Mouse (Mus musculus): ENCODE measurements around the gene Id1.
A peak's percentile ranks its signal among the peaks of the same experiment; 100 is the strongest.

Gene Id1

DNA sequence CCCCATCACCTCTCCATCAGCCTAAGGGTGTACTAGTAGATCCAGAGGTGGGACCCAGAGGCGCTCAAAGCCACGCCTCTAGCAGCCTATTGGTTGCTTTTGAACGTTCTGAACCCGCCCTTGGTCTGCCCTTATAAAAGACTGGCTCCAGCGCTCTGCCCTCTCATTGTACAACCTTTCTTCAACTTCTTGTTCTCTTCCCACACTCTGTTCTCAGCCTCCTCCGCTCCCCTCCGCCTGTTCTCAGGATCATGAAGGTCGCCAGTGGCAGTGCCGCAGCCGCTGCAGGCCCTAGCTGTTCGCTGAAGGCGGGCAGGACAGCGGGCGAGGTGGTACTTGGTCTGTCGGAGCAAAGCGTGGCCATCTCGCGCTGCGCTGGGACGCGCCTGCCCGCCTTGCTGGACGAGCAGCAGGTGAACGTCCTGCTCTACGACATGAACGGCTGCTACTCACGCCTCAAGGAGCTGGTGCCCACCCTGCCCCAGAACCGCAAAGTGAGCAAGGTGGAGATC, at the start of gene Id1:
TSS of gene Id1 (plus strand) at position 162 of the 512 bp plus-strand sequence.
- ATAC-seq (ENCODE audit: insufficient number of reproducible peaks, low FRiP score, low TSS enrichment): no peak

DNA sequence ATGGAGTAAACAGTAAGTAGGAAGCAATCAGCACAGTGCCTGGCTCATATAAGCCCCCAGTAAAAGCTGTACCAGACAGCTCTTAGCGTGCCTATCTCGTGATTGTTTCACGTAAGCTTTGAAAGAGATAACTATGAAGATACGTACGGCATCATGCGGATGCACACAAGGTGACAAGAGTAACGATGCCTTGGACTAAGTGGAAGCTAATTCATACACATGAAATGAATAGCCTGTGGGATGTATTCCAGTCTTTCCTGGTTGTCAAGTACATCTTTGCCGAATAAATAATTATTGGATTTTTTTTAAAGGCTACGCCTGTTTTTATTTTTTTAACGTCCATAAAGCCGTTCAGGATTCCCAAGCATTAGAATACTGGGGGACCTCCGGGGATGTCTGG, 49.7 kb upstream of the Id1 start:
- no peak for ATAC-seq (ENCODE audit: insufficient number of reproducible peaks, low FRiP score, low TSS enrichment)

DNA sequence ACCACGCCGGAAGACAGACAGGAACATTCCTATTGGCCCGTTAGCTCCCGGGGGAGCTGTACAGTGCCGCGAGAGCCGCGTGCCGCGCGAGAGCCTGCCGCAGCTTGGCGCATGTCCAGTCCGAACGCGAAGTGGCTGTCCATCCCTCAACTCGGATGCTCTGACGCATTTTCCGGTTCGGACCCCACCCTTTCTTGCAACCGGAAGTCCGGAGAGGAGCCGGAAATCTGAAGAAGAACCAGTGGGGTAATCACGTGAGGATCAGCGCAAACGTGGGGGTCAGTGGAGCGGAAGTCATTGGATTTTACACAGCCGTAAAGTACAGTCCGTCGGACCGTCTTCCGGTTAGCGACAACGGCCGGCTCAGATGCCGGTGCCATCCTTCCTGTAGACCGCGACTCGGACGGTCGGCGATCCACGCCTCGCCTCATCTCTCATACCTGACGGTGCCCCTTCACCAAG, 49.2 kb upstream of the Id1 start, which contains the start of gene Mcts2:
TSS of gene Mcts2 (plus strand) at position 230 of the 462 bp plus-strand sequence.
- ATAC-seq (ENCODE audit: insufficient number of reproducible peaks, low FRiP score, low TSS enrichment): peak; percentile 92

DNA sequence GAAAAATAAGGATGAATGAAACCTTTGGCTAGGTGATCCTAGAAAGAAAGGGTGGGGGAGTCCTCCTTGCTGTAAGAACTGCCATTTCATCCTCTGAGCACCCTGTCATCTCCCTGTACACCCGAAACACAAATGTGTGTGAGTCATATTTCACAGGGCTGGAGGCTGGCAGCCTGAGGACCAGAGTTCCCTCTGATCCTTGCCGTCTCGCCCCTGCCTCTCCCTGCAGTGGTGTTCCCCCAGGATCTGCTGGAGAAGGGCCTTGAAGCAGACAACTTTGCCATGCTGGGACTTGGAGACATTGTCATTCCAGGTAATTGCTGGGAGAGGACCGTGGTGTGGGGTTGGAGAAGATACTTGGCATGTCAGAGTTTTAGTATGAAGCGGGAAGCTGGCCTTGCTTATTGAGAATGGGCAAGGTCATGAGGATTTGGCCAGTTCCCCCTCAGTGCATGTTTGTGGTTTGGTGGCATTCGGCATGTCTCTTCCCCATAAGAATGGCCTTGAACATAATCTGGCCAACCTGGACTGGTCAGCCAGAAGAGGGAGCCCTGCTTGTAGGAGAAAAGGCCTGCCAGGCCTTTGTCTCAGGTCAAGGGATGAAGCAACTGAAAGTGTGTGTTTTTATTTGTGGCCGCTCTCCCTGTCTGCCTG, 44.4 kb upstream of the Id1 start:
- no peak for ATAC-seq (ENCODE audit: insufficient number of reproducible peaks, low FRiP score, low TSS enrichment)

DNA sequence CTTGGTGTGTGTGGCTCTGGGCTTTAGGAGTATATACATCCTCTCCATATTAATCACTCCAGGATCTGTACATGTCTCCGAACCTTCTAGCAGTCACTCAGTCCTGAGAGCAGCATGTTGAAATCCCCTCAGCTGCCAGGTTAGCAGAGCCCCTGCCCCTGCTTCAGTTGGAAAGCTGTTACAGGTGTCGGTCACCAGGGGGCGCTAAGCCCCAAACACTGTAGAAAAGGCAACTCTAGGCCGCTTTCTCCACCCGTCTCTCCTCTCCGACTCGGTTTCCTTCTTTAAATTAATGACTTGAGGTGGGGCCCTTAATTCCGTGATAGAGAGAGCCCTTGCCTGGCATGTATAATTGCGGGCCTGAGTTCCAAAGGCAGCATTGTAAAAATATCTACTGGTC, 42.8 kb upstream of the Id1 start:
- no peak for ATAC-seq (ENCODE audit: insufficient number of reproducible peaks, low FRiP score, low TSS enrichment)

DNA sequence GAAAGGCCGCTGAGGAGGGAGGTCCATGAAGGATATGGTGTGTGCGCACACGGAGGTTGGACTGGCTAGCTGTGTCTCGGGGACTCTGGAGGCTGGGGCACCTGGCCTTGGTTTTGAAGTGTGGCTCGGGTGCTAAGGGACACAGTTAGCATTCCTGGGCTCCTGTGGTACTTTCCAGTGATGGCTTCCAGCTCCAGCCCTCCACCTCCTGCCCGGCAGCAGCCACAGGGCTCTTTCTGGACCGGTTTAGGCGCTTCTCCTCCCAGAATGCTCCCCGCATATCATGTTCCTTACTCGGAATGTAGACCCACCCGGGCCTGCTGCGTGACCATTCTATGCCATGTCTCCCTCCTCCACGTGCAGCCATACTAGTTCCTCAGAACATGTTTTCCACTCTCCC, 42.3 kb upstream of the Id1 start:
- no peak for ATAC-seq (ENCODE audit: insufficient number of reproducible peaks, low FRiP score, low TSS enrichment)

DNA sequence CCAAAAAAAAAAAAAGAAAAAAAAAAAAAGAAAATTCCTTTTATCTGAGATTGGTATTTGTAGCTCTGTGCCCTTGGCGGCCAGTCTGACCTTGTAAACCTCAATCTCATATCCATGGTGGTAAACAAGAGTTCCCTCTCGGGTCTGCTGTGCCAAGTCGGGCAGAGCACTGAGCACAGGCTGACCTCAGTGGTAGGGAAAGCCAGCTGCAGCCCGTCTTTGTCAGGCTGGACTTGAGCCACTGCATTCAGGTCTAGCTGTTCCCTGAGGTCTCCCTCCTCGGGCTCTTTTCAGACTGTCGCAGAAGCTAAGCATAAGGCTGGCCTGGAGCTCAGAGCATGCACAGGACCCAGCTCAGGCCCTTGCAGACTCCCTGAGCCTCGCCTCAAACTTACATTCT, 41.3 kb upstream of the Id1 start:
- no peak for ATAC-seq (ENCODE audit: insufficient number of reproducible peaks, low FRiP score, low TSS enrichment)

DNA sequence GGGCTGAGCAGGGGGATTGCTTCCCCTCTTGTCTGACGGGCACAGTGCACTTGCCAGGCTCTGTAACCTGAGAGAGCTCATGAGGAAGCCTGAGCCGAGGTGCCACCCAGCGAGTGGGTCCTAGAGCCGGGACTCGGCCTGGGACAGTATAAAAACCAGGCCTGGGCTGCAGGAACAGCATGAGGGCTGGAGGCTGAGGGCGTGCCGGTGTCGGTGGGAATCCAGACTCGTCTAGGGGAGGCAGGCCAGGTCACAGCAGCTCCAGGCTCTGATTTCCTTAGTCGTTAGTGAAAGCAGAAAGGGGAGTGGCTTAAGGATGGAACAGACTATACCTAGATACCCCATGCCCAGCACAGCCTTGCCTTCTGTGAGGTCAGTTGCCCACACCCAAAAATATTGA, 40.0 kb upstream of the Id1 start:
- ATAC-seq (ENCODE audit: insufficient number of reproducible peaks, low FRiP score, low TSS enrichment): no peak

DNA sequence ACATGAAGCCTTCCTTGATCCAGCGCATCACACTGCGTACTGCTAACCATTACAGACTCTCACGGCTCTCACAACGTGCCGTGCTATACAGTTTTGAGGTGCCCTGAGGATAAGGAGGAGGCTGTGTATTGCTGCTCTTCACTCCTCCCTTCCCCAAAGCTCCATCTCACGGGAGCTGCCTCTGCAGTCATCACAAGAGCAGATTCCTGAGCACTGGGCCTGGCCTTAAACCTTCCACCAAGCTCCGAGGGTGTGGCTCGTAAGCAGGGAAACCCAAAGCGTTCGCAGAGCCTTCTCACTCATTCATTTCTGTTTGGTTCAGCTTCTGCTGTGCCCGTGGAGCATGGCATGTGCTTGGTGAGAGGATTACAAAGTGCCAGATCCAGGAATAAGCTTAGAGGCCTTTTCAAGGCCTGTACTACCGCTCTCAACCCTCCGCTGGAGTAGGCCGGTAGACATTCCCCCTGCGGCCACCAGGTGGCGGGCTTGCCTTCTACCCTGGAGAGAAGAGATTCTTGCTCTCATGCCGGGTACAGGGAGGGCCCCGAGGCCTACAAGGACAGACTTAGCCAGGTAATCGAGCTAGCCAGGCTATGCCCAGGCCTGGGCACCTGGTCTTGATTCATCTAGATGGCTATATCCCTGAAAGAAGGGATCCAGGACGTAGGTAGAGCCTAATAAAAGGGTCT, 39.4 kb upstream of the Id1 start:
- peak; percentile 60; the same call in 1 of the 2 replicates for ATAC-seq (ENCODE audit: insufficient number of reproducible peaks, low FRiP score, low TSS enrichment)

DNA sequence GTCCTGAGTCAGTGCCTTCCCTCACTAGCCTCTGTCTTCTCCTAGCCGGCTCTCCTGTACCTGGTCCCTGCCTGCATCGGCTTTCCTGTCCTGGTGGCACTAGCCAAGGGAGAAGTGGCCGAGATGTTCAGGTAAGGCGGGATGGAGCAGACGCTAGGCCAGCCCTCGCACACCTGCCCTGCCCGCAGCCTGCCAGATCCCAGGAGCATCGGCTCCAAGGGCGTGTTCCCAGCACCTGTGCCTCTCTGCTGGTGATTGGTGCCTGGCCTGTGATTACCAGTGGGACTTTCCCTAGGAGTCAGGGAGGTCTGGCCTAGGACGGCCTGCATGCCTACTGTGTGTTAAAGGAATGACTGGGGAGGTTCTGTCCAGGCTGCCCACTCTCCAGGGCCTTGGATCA, 35.9 kb upstream of the Id1 start:
- ATAC-seq (ENCODE audit: insufficient number of reproducible peaks, low FRiP score, low TSS enrichment): no peak

DNA sequence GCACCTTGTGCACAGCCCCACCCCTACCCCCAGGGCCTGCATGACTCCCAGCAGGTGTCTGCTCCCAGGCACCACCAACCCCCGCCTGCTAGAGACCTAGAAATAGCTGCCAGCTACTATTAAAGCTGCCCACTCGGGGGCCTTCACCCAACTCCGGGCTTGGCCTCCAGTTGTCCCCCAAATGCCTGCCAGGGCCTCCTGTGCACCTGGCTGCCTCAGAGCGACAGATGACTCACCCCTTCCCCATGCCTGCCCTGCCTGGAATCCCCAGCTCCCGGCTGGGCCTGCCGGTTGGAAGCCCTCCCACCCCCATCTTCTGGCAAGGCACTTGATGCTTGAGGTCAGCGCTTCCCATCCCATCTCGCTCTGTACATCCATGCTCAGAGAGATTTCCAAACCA, 35.3 kb upstream of the Id1 start:
- no peak for ATAC-seq (ENCODE audit: insufficient number of reproducible peaks, low FRiP score, low TSS enrichment)

DNA sequence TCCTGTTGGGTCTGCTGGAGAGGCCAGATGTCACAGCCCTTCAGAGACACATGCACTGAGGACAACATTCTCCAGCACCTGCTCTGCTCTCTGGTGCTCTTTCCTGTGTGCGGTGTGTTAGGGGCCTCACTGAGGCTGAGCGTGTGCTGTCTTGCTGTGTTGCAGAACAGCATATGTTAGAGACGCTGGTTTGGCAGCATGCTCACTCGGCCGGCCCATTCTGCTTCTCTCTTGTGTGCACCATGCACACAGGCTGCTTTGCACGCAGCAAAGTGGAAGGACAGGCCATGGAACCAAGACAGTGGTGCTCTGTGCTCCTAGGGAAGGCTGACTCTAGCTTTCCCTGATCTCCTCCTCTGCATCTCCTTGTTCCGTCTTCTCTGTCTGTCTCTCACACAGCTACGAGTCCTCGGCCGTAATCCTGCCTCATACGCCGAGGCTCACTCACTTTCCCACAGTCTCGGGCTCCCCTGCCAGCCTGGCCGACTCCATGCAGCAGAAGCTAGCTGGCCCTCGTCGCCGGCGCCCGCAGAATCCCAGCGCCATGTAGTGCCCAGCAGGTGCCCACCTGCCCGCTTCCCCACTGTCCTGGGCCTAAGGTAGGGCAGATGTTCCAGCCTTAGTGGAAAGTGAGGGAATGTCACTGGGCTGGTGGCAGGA, 32.3 kb upstream of the Id1 start:
- 0 out of 2 replicates have a peak, but pooled peaks have one; percentile 2 for ATAC-seq (ENCODE audit: insufficient number of reproducible peaks, low FRiP score, low TSS enrichment)

DNA sequence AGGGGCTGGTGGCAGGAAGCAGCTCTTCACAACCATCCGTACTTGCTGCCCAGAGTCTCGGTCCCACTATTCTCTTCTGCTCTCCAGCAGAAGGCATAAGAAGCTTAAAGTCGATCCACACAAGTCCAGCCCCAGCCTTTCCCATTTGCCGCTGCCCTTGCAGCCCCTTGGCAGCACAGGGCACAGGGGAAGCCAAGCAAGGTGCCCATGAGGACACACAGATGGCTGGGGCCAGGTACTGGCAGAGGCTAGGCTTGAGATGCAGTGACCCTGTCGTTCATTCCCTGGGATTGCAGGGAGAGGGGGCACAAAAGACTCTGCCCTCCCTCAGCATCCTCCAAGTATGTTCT, 31.8 kb upstream of the Id1 start:
- peak; percentile 47; the same call in 1 of the 2 replicates for ATAC-seq (ENCODE audit: insufficient number of reproducible peaks, low FRiP score, low TSS enrichment)

DNA sequence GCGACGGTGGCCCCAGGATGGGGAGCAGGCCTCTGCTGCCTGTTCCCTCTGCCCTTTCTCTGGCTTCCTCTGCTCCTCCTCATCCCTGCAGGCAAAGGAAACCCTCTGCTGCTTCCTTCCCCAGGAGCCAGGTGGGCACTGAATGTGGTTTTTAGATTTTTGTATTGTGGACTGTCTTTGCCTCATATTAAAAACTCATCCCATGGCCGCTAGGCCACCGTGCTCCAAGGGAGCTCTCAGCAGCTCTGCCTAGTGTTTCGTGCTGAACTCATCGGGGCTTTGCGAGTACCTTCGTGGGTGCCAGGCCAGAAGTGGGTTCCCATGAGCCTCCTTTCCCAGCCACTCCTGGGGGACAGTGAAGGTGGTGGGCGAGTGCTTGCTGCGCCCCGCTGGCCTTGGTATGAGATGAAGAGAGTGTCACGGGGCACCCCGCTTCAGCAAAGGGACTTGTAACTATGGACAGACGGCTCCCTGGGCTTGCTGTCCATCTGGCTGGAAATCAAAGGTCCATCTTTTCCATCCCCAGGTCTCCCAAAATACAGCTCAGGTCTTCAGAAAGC, 31.2 kb upstream of the Id1 start:
- ATAC-seq (ENCODE audit: insufficient number of reproducible peaks, low FRiP score, low TSS enrichment): no peak

DNA sequence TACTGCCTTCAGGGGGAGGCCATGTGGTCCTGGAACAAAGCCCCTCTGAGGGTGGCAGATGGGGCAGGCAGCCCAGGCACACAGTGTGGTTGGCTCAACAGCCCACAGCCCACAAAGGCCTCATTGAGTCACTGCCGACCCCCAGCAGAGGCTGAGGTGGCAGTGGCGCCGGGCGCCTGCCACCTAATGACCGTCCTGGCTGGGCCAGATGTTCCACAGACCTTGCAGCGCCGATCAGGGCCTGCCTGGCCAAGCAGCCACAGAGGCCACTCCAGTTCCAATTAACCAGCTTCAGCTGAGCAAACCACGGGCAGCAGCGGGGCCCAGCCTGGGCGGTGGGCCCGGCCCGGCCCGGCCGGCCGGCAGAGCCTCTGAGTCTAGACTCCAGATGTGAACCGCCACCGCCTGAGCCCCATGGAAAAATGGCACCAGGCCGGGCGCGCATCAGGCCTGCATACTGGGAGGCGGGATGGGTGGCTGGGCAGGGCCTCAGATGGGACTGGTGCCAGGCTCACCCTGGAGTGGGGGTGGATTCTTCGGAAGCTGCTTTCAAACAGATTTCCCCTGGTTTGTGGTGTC, 30.0 kb upstream of the Id1 start:
- no peak for ATAC-seq (ENCODE audit: insufficient number of reproducible peaks, low FRiP score, low TSS enrichment)

DNA sequence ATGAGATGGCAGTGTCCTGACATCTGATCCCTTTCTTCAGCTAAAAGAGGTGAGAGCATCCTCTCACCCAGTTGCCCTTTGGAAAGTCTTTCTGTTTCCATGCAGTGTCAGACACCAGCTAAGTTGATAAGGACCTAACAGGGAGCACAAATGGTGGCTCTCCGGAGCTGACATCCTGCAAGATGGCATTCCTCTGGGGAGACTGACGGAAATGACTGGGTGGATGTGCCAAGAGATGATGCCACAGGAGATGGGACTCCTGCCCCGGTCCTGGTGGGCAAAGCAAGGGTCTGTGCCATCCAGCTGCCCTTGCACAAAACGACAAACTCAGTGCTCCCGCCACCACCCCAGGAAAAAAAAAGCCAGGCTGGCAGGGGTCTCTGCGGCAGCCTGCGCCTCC, 28.9 kb upstream of the Id1 start:
- no peak for ATAC-seq (ENCODE audit: insufficient number of reproducible peaks, low FRiP score, low TSS enrichment)

DNA sequence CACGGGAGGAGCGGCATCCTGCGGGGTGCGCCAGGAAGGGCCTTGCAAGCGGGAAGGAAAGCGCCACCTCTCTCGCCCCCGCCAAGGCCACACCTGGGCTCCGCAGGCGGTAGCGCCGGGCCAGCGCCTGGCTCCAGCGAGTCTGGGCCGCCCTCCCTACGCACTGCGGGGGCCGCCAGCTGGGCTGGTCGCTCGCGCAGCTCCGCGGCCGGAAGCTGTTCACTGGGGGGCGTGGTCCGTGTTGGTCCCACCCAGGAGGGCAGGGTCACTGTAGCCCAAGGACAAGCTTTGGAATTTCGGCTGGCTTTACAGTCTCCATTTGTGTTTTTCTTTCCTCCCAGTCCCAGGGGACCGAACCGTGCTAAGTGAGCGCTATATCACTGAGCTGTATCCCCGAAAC, 28.4 kb upstream of the Id1 start:
- peak; percentile 54; the same call in 1 of the 2 replicates for ATAC-seq (ENCODE audit: insufficient number of reproducible peaks, low FRiP score, low TSS enrichment)

DNA sequence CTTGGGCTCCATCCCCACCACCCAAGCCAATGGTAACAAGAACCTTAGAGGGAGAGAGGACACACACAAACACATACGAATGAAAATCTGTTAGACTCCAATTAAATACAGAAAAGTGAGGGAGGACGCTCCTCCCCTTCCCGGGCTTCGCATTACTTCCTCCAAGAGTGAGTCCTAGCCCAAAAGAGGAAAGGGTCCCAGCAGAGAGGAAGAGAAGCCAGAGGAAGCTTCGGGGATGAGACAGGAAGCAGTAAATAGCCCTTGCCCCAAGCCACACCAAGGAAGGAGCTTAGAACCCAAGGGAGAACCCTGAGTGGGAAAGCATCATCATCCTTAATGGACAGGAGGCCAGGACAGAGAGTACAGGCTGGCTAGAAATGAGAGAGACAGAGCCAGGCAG, 27.0 kb upstream of the Id1 start:
- ATAC-seq (ENCODE audit: insufficient number of reproducible peaks, low FRiP score, low TSS enrichment): no peak

DNA sequence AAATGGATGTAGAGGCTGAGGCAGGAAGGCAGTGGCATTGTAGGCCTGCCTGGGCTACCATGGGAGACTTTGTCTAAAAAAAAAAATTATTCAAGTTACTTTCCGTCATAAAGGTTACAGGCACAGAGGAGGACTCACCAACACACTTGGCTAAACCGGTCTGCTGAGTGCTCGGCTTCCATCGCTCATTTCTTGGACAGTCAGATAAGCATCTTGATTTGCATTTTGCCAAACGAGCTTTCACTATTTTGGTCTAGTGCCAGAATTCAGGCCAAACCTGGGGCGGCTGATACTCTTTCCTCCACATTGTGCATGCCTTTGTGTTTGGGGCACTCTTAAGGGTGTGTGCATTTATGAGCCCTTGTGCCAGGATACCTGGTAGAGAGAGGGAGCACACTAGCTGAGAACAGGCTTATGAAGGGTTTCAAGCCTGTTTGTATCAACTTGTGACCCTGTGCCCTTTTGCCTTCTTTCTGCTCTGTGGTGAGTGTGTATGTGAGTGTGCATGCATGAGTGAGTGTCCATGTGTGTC, 19.7 kb upstream of the Id1 start:
- no peak for ATAC-seq (ENCODE audit: insufficient number of reproducible peaks, low FRiP score, low TSS enrichment)

DNA sequence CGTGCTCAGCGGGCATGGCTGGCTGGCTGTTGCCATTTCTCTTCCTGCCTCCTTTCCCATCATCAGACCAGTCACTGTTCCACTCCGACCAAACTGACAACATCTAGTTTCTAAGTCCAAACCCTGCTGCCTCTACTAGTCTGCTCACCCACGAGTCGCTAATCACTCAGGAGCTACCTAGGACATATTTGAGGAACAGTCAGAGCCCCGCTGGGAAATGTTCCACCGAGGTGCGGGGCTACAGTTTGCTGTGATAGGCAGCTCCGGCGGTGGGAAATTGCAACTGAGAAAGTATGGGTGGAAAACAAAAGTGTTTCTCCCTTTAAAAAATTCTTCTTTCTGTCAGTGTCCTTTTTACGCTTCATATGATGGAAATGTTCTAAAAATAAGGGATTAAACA, 18.4 kb upstream of the Id1 start:
- no peak for ATAC-seq (ENCODE audit: insufficient number of reproducible peaks, low FRiP score, low TSS enrichment)
